8 mouse cellular contexts compared by ENCODE assay signal in genomic region chr5:85239509-85240031, GRCm38 (mm10).
DNase-seq lines count a peak whose midpoint lies in the region; ATAC-seq lines count a peak whose summit lies in the region.
"Had no signal": no experiment of that assay in that cellular context is flagged by ENCODE, and none has a peak within 500 bp of the region (broad histone marks: within the 10 kb centered on the region; RNA-seq: fewer than 3 reads in every experiment).

No protein-coding gene starts in this region.

- intact Hi-C loops in left cerebral cortex, postnatal 14 days (cut with DNase I) = no loop called here

- H3K4me2 ChIP-seq in lung, embryonic 15.5 days = no peak overlapping the region
- no peak overlapping the region for H3K4me2 ChIP-seq in forebrain, embryonic 16.5 days (ENCODE audit: low read length)

- WGBS in lung, embryonic 15.5 days = 72% methylated on average over 3 of the region's 3 CpGs
- 6% methylated on average over 3 of the region's 3 CpGs for WGBS in forebrain, embryonic 16.5 days

- no peaks in the 10 kb centered on the region for H3K4me1 ChIP-seq in lung, embryonic 15.5 days
- peaks cover 7% of the 10 kb centered on the region for H3K4me1 ChIP-seq in forebrain, embryonic 16.5 days (replicated peaks; ENCODE audit: control insufficient read depth, insufficient read depth, low read length)

- DNase-seq in lung, adult 18-20 months = no peak
- DNase-seq in left cerebral cortex, postnatal 14 days (ENCODE audit: low spot score in 2 of 2) = peak; percentile 12 to 22
- peak; percentile 27 for DNase-seq in right cerebral cortex, postnatal 4 days
- no peak for DNase-seq in spleen, postnatal 14 days (ENCODE audit: low spot score in 2 of 2)
- DNase-seq in liver = no peak

- no peak overlapping the region for H3K27ac ChIP-seq in lung, embryonic 15.5 days
- H3K27ac ChIP-seq in forebrain, embryonic 16.5 days (ENCODE audit: low read length) = 0 out of 2 replicates have a peak overlapping the region, but pooled peaks have one; percentile 23
- H3K27ac ChIP-seq: liver, embryonic 14.5 days had no signal

- H3K27me3 ChIP-seq in lung, embryonic 15.5 days = no peaks in the 10 kb centered on the region
- no peaks in the 10 kb centered on the region for H3K27me3 ChIP-seq in forebrain, embryonic 16.5 days (replicated peaks; ENCODE audit: control insufficient read depth, insufficient read depth, low read length)

- H3K36me3 ChIP-seq in lung, embryonic 15.5 days = no peaks in the 10 kb centered on the region
- no peaks in the 10 kb centered on the region for H3K36me3 ChIP-seq in forebrain, embryonic 16.5 days (ENCODE audit: control insufficient read depth, insufficient read depth)

- peak; percentile 74; the same call in 1 of the 2 replicates for ATAC-seq in lung, embryonic 15.5 days (ENCODE audit: borderline replicate concordance, extremely low read depth, low FRiP score, low TSS enrichment)
- peak; percentile 97 for ATAC-seq in forebrain, embryonic 16.5 days

- H3K9me3 ChIP-seq in lung, embryonic 15.5 days = no peaks in the 10 kb centered on the region
- H3K9me3 ChIP-seq in forebrain, embryonic 16.5 days (ENCODE audit: control insufficient read depth, low read length) = no peaks in the 10 kb centered on the region

- no peak overlapping the region for H3K9ac ChIP-seq in lung, embryonic 15.5 days
- H3K9ac ChIP-seq in forebrain, embryonic 16.5 days (replicated peaks; ENCODE audit: low read depth, low read length) = no peak overlapping the region
- H3K9ac ChIP-seq: liver, embryonic 14.5 days had no signal

- no peak overlapping the region for H3K4me3 ChIP-seq in lung, embryonic 15.5 days
- H3K4me3 ChIP-seq in forebrain, embryonic 16.5 days (replicated peaks; ENCODE audit: low read length) = no peak overlapping the region

Comparison
In these comparisons a context has a peak if more than half of its experiments do, and no peak if none do; other contexts are left out.
1. DNase-seq: peak in left cerebral cortex, postnatal 14 days (2 of 2) and right cerebral cortex, postnatal 4 days (single experiment); none in lung, adult 18-20 months (0 of 2), spleen, postnatal 14 days (0 of 2) and liver (single experiment).